Mouse (Mus musculus) olfactory bulb, adult 2 months (tissue): ENCODE results near the gene Macf1.

Source experiments
- CTCF ChIP-seq: fragments of 200-500 bp; IDR thresholded peaks from 2 replicates; pipeline ENCODE4 v1.5.1; 2012; ENCODE audit warnings: low read depth, mild to moderate bottlenecking, low read length, moderate library complexity; ENCODE audit not compliant: insufficient read depth
- POLR2A ChIP-seq: fragments of 200-500 bp; IDR thresholded peaks from 2 replicates; pipeline ENCODE4 v1.6.1; 2012; ENCODE audit warnings: mild to moderate bottlenecking, low read depth, low read length, moderate library complexity; ENCODE audit not compliant: insufficient read depth

GRCm38 (mm10) chr4:123617727-123618389 lies 66.3 kb downstream of the Macf1 start:
- TF ChIP-seq POLR2A: no peak
- TF ChIP-seq CTCF: no peak
